Mouse (Mus musculus): Measurements from ENCODE around the gene Espn. TPM values are rescaled to one million over a fixed set of nuclear protein-coding genes. Genes with fewer than 3 reads are reported as not detected.

Espn gene
- total and polyA plus RNA-seq, 3 experiments = 5.0 to 19.6 TPM; not detected in 1

DNA sequence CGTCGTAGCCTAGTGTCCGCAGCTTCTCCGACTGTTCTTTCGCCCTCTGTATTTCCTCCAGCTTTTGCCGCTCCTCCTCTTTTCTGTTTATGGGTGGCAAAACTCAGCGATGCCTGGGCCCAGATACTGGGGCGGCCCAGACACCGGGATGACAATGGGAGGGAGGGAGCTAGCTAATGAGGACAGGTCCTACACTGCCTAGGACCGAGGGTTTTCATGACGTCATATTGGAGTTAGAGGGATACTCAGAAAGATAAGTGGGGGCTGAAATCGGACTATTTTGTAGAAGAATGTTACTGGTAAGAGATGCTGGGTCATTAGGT is 31.0 kb downstream of the Espn start:
- H3K79me2 ChIP-seq (ENCODE audit: control insufficient read depth, insufficient read depth, low read length, poor library complexity) = no peaks in the 10 kb centered on the region
- H3K36me3 ChIP-seq (ENCODE audit: control insufficient read depth in 1 of 2, insufficient read depth in 2 of 2, low read length in 2 of 2) = no peaks in the 10 kb centered on the region
- H3K9me3 ChIP-seq (replicated peaks; ENCODE audit: insufficient read depth, low read length) = no peaks in the 10 kb centered on the region
- no peak for DNase-seq (ENCODE audit: low read depth, low spot score)
- H3K9ac ChIP-seq (ENCODE audit: control insufficient read depth, low read depth, low read length, poor library complexity, severe bottlenecking) = no peak overlapping the region
- H3K27ac ChIP-seq (ENCODE audit: control insufficient read depth, low read depth, low read length) = no peak overlapping the region
- TF ChIP-seq USF2 (IDR thresholded peaks at IDR 0.05; ENCODE audit: borderline replicate concordance in 1 of 2, insufficient read depth in 1 of 2, low read depth in 1 of 2, low read length in 2 of 2) (no peak), POLR2AphosphoS5 (IDR thresholded peaks at IDR 0.05; ENCODE audit: borderline replicate concordance, low read depth, low read length) (no peak), CHD2 (IDR thresholded peaks at IDR 0.05; ENCODE audit: low read length) (no peak), RCOR1 (IDR thresholded peaks at IDR 0.05; ENCODE audit: low read depth, low read length) (no peak), ZC3H11A (IDR thresholded peaks at IDR 0.05; ENCODE audit: low read depth, low read length) (no peak), E2F4 (IDR thresholded peaks at IDR 0.05; ENCODE audit: borderline replicate concordance, low read depth, low read length) (no peak), ETS1 (IDR thresholded peaks at IDR 0.05; ENCODE audit: low read depth, low read length) (no peak), POLR2AphosphoS2 (IDR thresholded peaks at IDR 0.05; ENCODE audit: low read length) (no peak), SIN3A (IDR thresholded peaks at IDR 0.05; ENCODE audit: low read length) (no peak), BHLHE40 (IDR thresholded peaks at IDR 0.05; ENCODE audit: borderline replicate concordance, low read depth, low read length) (no peak), TBP (IDR thresholded peaks at IDR 0.05; ENCODE audit: low read depth, low read length) (no peak), NELFE (IDR thresholded peaks at IDR 0.05; ENCODE audit: low read depth, low read length) (no peak)
- no peaks in the 10 kb centered on the region for H3K4me1 ChIP-seq (ENCODE audit: control insufficient read depth in 1 of 2, insufficient read depth in 2 of 2, low read length in 2 of 2)
- no peaks in the 10 kb centered on the region for H3K27me3 ChIP-seq (ENCODE audit: control insufficient read depth in 1 of 2, insufficient read depth in 2 of 2, low read length in 2 of 2)
- no peak overlapping the region for H3K4me3 ChIP-seq (ENCODE audit: control insufficient read depth in 1 of 2, insufficient read depth in 1 of 2, low read depth in 2 of 2, low read length in 2 of 2)

- Histone ChIP-seq H3K4me1 (ENCODE audit: control insufficient read depth in 1 of 2, insufficient read depth in 2 of 2, low read length in 2 of 2) (no peaks in the 10 kb centered on the region), H3K9ac (ENCODE audit: control insufficient read depth, low read depth, low read length, poor library complexity, severe bottlenecking) (no peak overlapping the region), H3K79me2 (ENCODE audit: control insufficient read depth, insufficient read depth, low read length, poor library complexity) (no peaks in the 10 kb centered on the region), H3K27me3 (ENCODE audit: control insufficient read depth in 1 of 2, insufficient read depth in 2 of 2, low read length in 2 of 2) (no peaks in the 10 kb centered on the region), H3K36me3 (ENCODE audit: control insufficient read depth in 1 of 2, insufficient read depth in 2 of 2, low read length in 2 of 2) (no peaks in the 10 kb centered on the region), H3K9me3 (replicated peaks; ENCODE audit: insufficient read depth, low read length) (no peaks in the 10 kb centered on the region), H3K27ac (ENCODE audit: control insufficient read depth, low read depth, low read length) (no peak overlapping the region), H3K4me3 (ENCODE audit: control insufficient read depth in 1 of 2, insufficient read depth in 1 of 2, low read depth in 2 of 2, low read length in 2 of 2) (no peak overlapping the region)
- no peak for TF ChIP-seq NELFE (IDR thresholded peaks at IDR 0.05; ENCODE audit: low read depth, low read length)
- TF ChIP-seq EP300 (IDR thresholded peaks at IDR 0.05; ENCODE audit: low read depth in 1 of 2, low read length in 2 of 2) = no peak
- TF ChIP-seq TAL1 (IDR thresholded peaks at IDR 0.05; ENCODE audit: low read length) = no peak
- TF ChIP-seq MEF2A (IDR thresholded peaks at IDR 0.05; ENCODE audit: extremely low read depth, insufficient replicate concordance, low read depth, low read length, poor library complexity, severe bottlenecking) = no peak
- no peak for TF ChIP-seq ZNF384 (IDR thresholded peaks at IDR 0.05; ENCODE audit: low read depth, low read length)
- no peak for TF ChIP-seq ZMIZ1 (IDR thresholded peaks at IDR 0.05; ENCODE audit: low read depth, low read length)
- no peak for TF ChIP-seq POLR2AphosphoS2 (IDR thresholded peaks at IDR 0.05; ENCODE audit: low read length)
- no peak for TF ChIP-seq SMC3 (IDR thresholded peaks at IDR 0.05; ENCODE audit: low read depth, low read length)
- TF ChIP-seq GATA1 (IDR thresholded peaks at IDR 0.05; ENCODE audit: low read depth, low read length) = no peak
- no peak for TF ChIP-seq CTCF (IDR thresholded peaks at IDR 0.05 in 2 of 3, conservative IDR thresholded peaks at IDR 0.05 in 1 of 3; ENCODE audit: control insufficient read depth in 1 of 3, insufficient read depth in 1 of 3, low read depth in 2 of 3, low read length in 3 of 3, poor library complexity in 1 of 3, severe bottlenecking in 1 of 3)
- TF ChIP-seq CHD2 (IDR thresholded peaks at IDR 0.05; ENCODE audit: low read length) = no peak
- no peak for TF ChIP-seq TBP (IDR thresholded peaks at IDR 0.05; ENCODE audit: low read depth, low read length)
- TF ChIP-seq MXI1 (IDR thresholded peaks at IDR 0.05; ENCODE audit: low read depth, low read length) = no peak
- no peak for DNase-seq (ENCODE audit: low read depth, low spot score)
Measured at GRCm38 (mm10) chr4:152120311-152121182, 31.6 kb downstream of the Espn start.

All from MEL (cell line).